Mouse (Mus musculus) small intestine, adult 2 months (tissue): ENCODE results near the gene Gfi1.

ENCODE experiments used
- CTCF ChIP-seq: fragments of 200-500 bp; IDR thresholded peaks from 2 replicates; pipeline ENCODE4 v1.5.1; 2012; ENCODE audit warnings: low read depth, mild to moderate bottlenecking, control low read depth, inconsistent platforms, low read length, moderate library complexity, mixed read lengths; ENCODE audit not compliant: insufficient replicate concordance, insufficient read length; ENCODE audit errors: extremely low read depth
- POLR2A ChIP-seq: fragments of 200-500 bp; IDR thresholded peaks from 2 replicates; pipeline ENCODE4 v1.6.1; 2012; ENCODE audit warnings: low read depth, mild to moderate bottlenecking, control low read depth, inconsistent platforms, low read length, moderate library complexity

GRCm38 (mm10) chr5:107721638-107722011, 4.2 kb downstream of the Gfi1 start:
- TF ChIP-seq CTCF: no peak
- TF ChIP-seq POLR2A: no peak
